Comparison of ENCODE assay signal across 8 mouse cellular contexts in genomic region chr2:80038642-80039445, GRCm38 (mm10).
DNase-seq lines count a peak whose midpoint lies in the region; ATAC-seq lines count a peak whose summit lies in the region.

No protein-coding gene starts in this region.

- H3K4me3 ChIP-seq in hindbrain, embryonic 12.5 days, result no peak overlapping the region

- WGBS in hindbrain, embryonic 12.5 days, result 70% methylated on average over 10 of the region's 10 CpGs

- H3K27ac ChIP-seq in hindbrain, embryonic 12.5 days, result no peak overlapping the region

- no peaks in the 10 kb centered on the region for H3K9me3 ChIP-seq in hindbrain, embryonic 12.5 days (replicated peaks)

- H3K9ac ChIP-seq in hindbrain, embryonic 12.5 days, result no peak overlapping the region

- no peaks in the 10 kb centered on the region for H3K4me1 ChIP-seq in hindbrain, embryonic 12.5 days

- no peak for ATAC-seq in hindbrain, embryonic 12.5 days (ENCODE audit: low FRiP score)

- peak; percentile 20 for DNase-seq in urinary bladder, postnatal 14 days (ENCODE audit: low spot score)
- no peak for DNase-seq in urinary bladder, postnatal 25 days (ENCODE audit: low spot score)
- peak; percentile 54 for DNase-seq in kidney, adult 18-20 months
- DNase-seq in lung, postnatal 10 days, result peak; percentile 39
- DNase-seq in cerebellum, adult 11 months, result no peak
- no peak for DNase-seq in spleen, postnatal 4 days (ENCODE audit: low spot score in 2 of 2)
- DNase-seq in left cerebral cortex, adult 9 months (ENCODE audit: low spot score in 2 of 2), result no peak

- H3K4me2 ChIP-seq in hindbrain, embryonic 12.5 days (replicated peaks), result no peak overlapping the region

- H3K36me3 ChIP-seq in hindbrain, embryonic 12.5 days, result no peaks in the 10 kb centered on the region

- H3K27me3 ChIP-seq in hindbrain, embryonic 12.5 days, result no peaks in the 10 kb centered on the region

Comparison
In these comparisons a context has a peak if more than half of its experiments do, and no peak if none do; other contexts are left out.
1. DNase-seq: peak in urinary bladder, postnatal 14 days (single experiment), kidney, adult 18-20 months (single experiment) and lung, postnatal 10 days (single experiment); none in urinary bladder, postnatal 25 days (single experiment), cerebellum, adult 11 months (single experiment), spleen, postnatal 4 days (0 of 2) and left cerebral cortex, adult 9 months (0 of 2).